Mouse (Mus musculus) bone marrow macrophage, adult 2 months (primary cell): ENCODE data around the gene Rps8.

ENCODE experiments used
- CTCF ChIP-seq: IDR thresholded peaks from 2 replicates; pipeline ENCODE4 v1.5.1; 2012; ENCODE audit warnings: low read depth, mild to moderate bottlenecking, low read length, moderate library complexity
- POLR2A ChIP-seq: IDR thresholded peaks from 2 replicates; pipeline ENCODE4 v1.6.1; 2012; ENCODE audit warnings: mild to moderate bottlenecking, low read depth, low read length, borderline replicate concordance

GRCm38 (mm10) chr4:117109330-117109729 lies 46.7 kb downstream of the Rps8 start:
- no peak for TF ChIP-seq POLR2A
- no peak for TF ChIP-seq CTCF
